Mouse (Mus musculus) embryonic facial prominence, embryonic 11.5 days (tissue): ENCODE results near the gene Pdhx. TPM values are rescaled to one million over a fixed set of nuclear protein-coding genes. Genes with fewer than 3 reads are reported as not detected.

Experiments
- polyA plus RNA-seq: library from polyadenylated mRNA; unstranded; fragments of >200 nt; fragmentation: Nextera tagmentation; extraction: Ambion mirVana; gene quantifications from 2 replicates; pipeline ENCODE4 v1.2.1, GENCODE M21; 2014

The Pdhx gene
- polyA plus RNA-seq, 1 experiment from 2014 or later = 52.1 TPM

Other genes with a start within 250 kb of the Pdhx start
- 3.4 and 4.0 TPM in 2 replicates for gene Cd44, start 171.8 kb downstream of the Pdhx start, polyA plus RNA-seq
- gene Apip, start 162 bp upstream of the Pdhx start, polyA plus RNA-seq = 78.3 and 85.0 TPM in 2 replicates
- gene Ehf, start 229.8 kb upstream of the Pdhx start, polyA plus RNA-seq = 0.28 TPM in 2 replicates